ENCODE assay signal across 12 mouse cellular contexts in genomic region chr15:86239068-86239467, GRCm38 (mm10). TPM values are rescaled to one million over a fixed set of nuclear protein-coding genes. Genes with fewer than 3 reads are reported as not detected.
DNase-seq lines count a peak whose midpoint lies in the region; TF ChIP-seq lines count a peak whose summit lies in the region.
"Had no signal": no experiment of that assay in that cellular context is flagged by ENCODE, and none has a peak within 500 bp of the region (broad histone marks: within the 10 kb centered on the region; RNA-seq: fewer than 3 reads in every experiment).

No protein-coding gene starts in this region.

- no peaks in the 10 kb centered on the region for H3K79me3 ChIP-seq in C2C12 (ENCODE audit: low read depth)

- no peak overlapping the region for H3ac ChIP-seq in C2C12 (ENCODE audit: control insufficient read depth, insufficient read length, low read depth)

- H3K4me3 ChIP-seq in C2C12 (ENCODE audit: insufficient read depth, poor library complexity, severe bottlenecking), result no peak overlapping the region
- H3K4me3 ChIP-seq: forebrain, embryonic 10.5 days; gastrocnemius, adult 2 months; heart, adult 2 months; heart, embryonic 13.5 days had no signal

- H3K79me2 ChIP-seq in C2C12 (ENCODE audit: control insufficient read depth, insufficient read depth), result no peaks in the 10 kb centered on the region

- peaks cover 4% of the 10 kb centered on the region for H3K36me3 ChIP-seq in C2C12 (ENCODE audit: control insufficient read depth, insufficient read depth)

- H3K27me3 ChIP-seq in C2C12 (ENCODE audit: control insufficient read depth, insufficient read depth, insufficient read length), result no peaks in the 10 kb centered on the region
- H3K27me3 ChIP-seq: heart, embryonic 13.5 days had no signal

- peak; percentile 22 to 42 for DNase-seq in adrenal gland, postnatal 36 days
- DNase-seq in adrenal gland, postnatal 14 days, result no peak
- peak; percentile 80 for DNase-seq in heart, adult 11 months
- no peak for DNase-seq in heart, adult 9 months (ENCODE audit: low spot score in 2 of 2)
- DNase-seq in 3T3-L1 (ENCODE audit: low read depth, low spot score) (peak; percentile 8), MN1 (ENCODE audit: low spot score) (no peak)
- DNase-seq in gastrocnemius, postnatal 4 days (ENCODE audit: low spot score in 2 of 2), result no peak

- no peak for TF ChIP-seq CTCF in C2C12 (IDR thresholded peaks at IDR 0.05; ENCODE audit: control insufficient read depth, insufficient read depth, insufficient read length)

TF ChIP-seq in C2C12, 6 proteins besides CTCF, POLR2A, EP300 and RAD21:
- no peak for TF ChIP-seq CEBPB (IDR thresholded peaks at IDR 0.05; ENCODE audit: low read depth)
- TF ChIP-seq USF1 (IDR thresholded peaks at IDR 0.05; ENCODE audit: low read depth), result peak; percentile 30
- TF ChIP-seq MYOD1 (IDR thresholded peaks at IDR 0.05; ENCODE audit: control insufficient read depth, insufficient read length, low read depth), result peak; percentile 96
- no peak for TF ChIP-seq MAX (IDR thresholded peaks at IDR 0.05)
- no peak for TF ChIP-seq MYOG (IDR thresholded peaks at IDR 0.05; ENCODE audit: control insufficient read depth, extremely low read depth, insufficient read length)
- TF ChIP-seq FOSL1 (IDR thresholded peaks at IDR 0.05; ENCODE audit: insufficient read depth, low read length, poor library complexity, severe bottlenecking), result peak; percentile 56

RNA-seq across cellular contexts. Expression of gene Tbc1d22a, which starts 24.8 kb away (rescaled TPM):
- total RNA-seq in adrenal gland, postnatal 36 days (2021), result 10 to 100 TPM; 28.9 to 35.6 TPM
- 26.8 and 32.0 TPM in 2 replicates for total RNA-seq in adrenal gland, postnatal 14 days (2021)
- 19.7 TPM for polyA plus RNA-seq in C2C12 (2012; fragmentation: generic; extraction: Trizol)
- 10 to 100 TPM; 19.7 to 22.6 TPM for total RNA-seq in gastrocnemius, postnatal 4 days (2021)

RNA-seq across cellular contexts. Expression of gene Cerk, which starts 53.1 kb away (rescaled TPM):
- 10 to 100 TPM; 27.1 to 74.2 TPM for total RNA-seq in adrenal gland, postnatal 36 days (2021)
- 31.5 and 33.0 TPM in 2 replicates for total RNA-seq in adrenal gland, postnatal 14 days (2021)
- 18.1 TPM for polyA plus RNA-seq in C2C12 (2012; fragmentation: generic; extraction: Trizol)
- 10 to 100 TPM; 11.6 to 12.5 TPM for total RNA-seq in gastrocnemius, postnatal 4 days (2021)

Comparison
In these comparisons a context has a peak if more than half of its experiments do, and no peak if none do; other contexts are left out.
1. DNase-seq: peak in adrenal gland, postnatal 36 days (2 of 2), heart, adult 11 months (single experiment) and 3T3-L1 (single experiment); none in adrenal gland, postnatal 14 days (single experiment), heart, adult 9 months (0 of 2), MN1 (single experiment) and gastrocnemius, postnatal 4 days (0 of 2).